Comparison of ENCODE assay signal across 33 mouse cellular contexts in genomic region chr9:78541758-78542157, GRCm38 (mm10).
"Had no signal": no experiment of that assay in that cellular context is flagged by ENCODE, and none has a peak within 500 bp of the region (broad histone marks: within the 10 kb centered on the region; RNA-seq: fewer than 3 reads in every experiment).

No protein-coding gene starts in this region.

- ATAC-seq: hindbrain, embryonic 16.5 days; inflammation-experienced regulatory T-cells, adult 6 months; intestine, embryonic 15.5 days; intestine, embryonic 16.5 days; intestine, postnatal 0 days had no signal

- DNase-seq: heart, postnatal 10 days; heart, postnatal 14 days; heart, postnatal 36 days; heart, postnatal 4 days; kidney, adult 11 months; kidney, adult 18-20 months; kidney, adult 2 months; kidney, adult 8-10 months; kidney, adult 9 months; kidney, postnatal 10 days; kidney, postnatal 14 days; kidney, postnatal 36 days; kidney, postnatal 4 days; layer of hippocampus, adult 9-11 months; layer of hippocampus, postnatal 36 days had no signal

- H3K4me1 ChIP-seq: hindbrain, embryonic 10.5 days; hindbrain, embryonic 12.5 days; hindbrain, embryonic 13.5 days; hindbrain, embryonic 15.5 days; intestine, embryonic 15.5 days had no signal

- H3K4me3 ChIP-seq: heart, embryonic 10.5 days; heart, embryonic 12.5 days; heart, embryonic 13.5 days; heart, embryonic 15.5 days; hindbrain, embryonic 10.5 days; hindbrain, embryonic 12.5 days; hindbrain, embryonic 13.5 days; hindbrain, embryonic 15.5 days; intestine, embryonic 15.5 days; kidney, embryonic 15.5 days; layer of hippocampus, adult 2 months had no signal

- H3K9me3 ChIP-seq: heart, embryonic 10.5 days; heart, embryonic 12.5 days; heart, embryonic 13.5 days; heart, embryonic 15.5 days; hindbrain, embryonic 10.5 days; hindbrain, embryonic 12.5 days; hindbrain, embryonic 13.5 days; hindbrain, embryonic 15.5 days; intestine, embryonic 15.5 days; kidney, embryonic 15.5 days had no signal

- H3K36me3 ChIP-seq: heart, embryonic 10.5 days; heart, embryonic 12.5 days; heart, embryonic 13.5 days; heart, embryonic 15.5 days; hindbrain, embryonic 10.5 days; hindbrain, embryonic 15.5 days; intestine, embryonic 15.5 days; kidney, embryonic 15.5 days had no signal

- H3K4me2 ChIP-seq: heart, embryonic 11.5 days; heart, embryonic 12.5 days; heart, embryonic 13.5 days; heart, embryonic 15.5 days; hindbrain, embryonic 12.5 days; hindbrain, embryonic 13.5 days; hindbrain, embryonic 14.5 days; hindbrain, embryonic 15.5 days; intestine, embryonic 15.5 days; kidney, embryonic 15.5 days had no signal

- H3K27ac ChIP-seq: heart, embryonic 10.5 days; heart, embryonic 13.5 days; heart, embryonic 15.5 days; hindbrain, embryonic 10.5 days; hindbrain, embryonic 12.5 days; hindbrain, embryonic 13.5 days; hindbrain, embryonic 14.5 days; hindbrain, embryonic 15.5 days; intestine, embryonic 15.5 days; kidney, embryonic 15.5 days; kidney, postnatal 0 days; layer of hippocampus, adult 2 months had no signal

- H3K9ac ChIP-seq: heart, embryonic 12.5 days; heart, embryonic 13.5 days; heart, embryonic 15.5 days; hindbrain, embryonic 12.5 days; hindbrain, embryonic 13.5 days; hindbrain, embryonic 14.5 days; hindbrain, embryonic 15.5 days; intestine, embryonic 15.5 days; kidney, embryonic 15.5 days had no signal

- H3K27me3 ChIP-seq: heart, embryonic 12.5 days; heart, embryonic 13.5 days; heart, embryonic 15.5 days; hindbrain, embryonic 12.5 days; hindbrain, embryonic 13.5 days; hindbrain, embryonic 15.5 days; intestine, embryonic 15.5 days; kidney, embryonic 15.5 days had no signal
